In genomic region chr19:4149764-4150461, GRCm38 (mm10) we compare ENCODE assay signal across 8 mouse cellular contexts. TPM values are rescaled to one million over a fixed set of nuclear protein-coding genes. Genes with fewer than 3 reads are reported as not detected.
A peak's percentile ranks its signal among the peaks of the same experiment; 100 is the strongest.
DNase-seq lines count a peak whose midpoint lies in the region; ATAC-seq and TF ChIP-seq lines count a peak whose summit lies in the region.

No protein-coding gene starts in this region.

- TF ChIP-seq CTCF in forebrain, postnatal 0 days (IDR thresholded peaks at IDR 0.05; ENCODE audit: low read depth): no peak
- TF ChIP-seq CTCF in liver, adult 2 months (IDR thresholded peaks at IDR 0.05; ENCODE audit: low read depth, low read length): no peak

- H3K4me1 ChIP-seq in forebrain, embryonic 12.5 days: peaks cover 25% of the 10 kb centered on the region
- H3K4me1 ChIP-seq in forebrain, postnatal 0 days (ENCODE audit: insufficient read depth): peaks cover 8% of the 10 kb centered on the region; the same call in 1 of the 2 replicates
- peaks cover 18% of the 10 kb centered on the region for H3K4me1 ChIP-seq in liver, adult 2 months (ENCODE audit: control insufficient read depth, insufficient read depth, low read length)
- peaks cover 30% of the 10 kb centered on the region for H3K4me1 ChIP-seq in hindbrain, embryonic 13.5 days (replicated peaks)

- no peak overlapping the region for H3K27ac ChIP-seq in forebrain, embryonic 12.5 days
- no peak overlapping the region for H3K27ac ChIP-seq in forebrain, postnatal 0 days (ENCODE audit: low read depth, low read length)
- no peak overlapping the region for H3K27ac ChIP-seq in liver, adult 2 months (replicated peaks; ENCODE audit: insufficient read depth, low read depth, low read length)
- no peak overlapping the region for H3K27ac ChIP-seq in hindbrain, embryonic 13.5 days
- peak overlapping the region; percentile 83; the same call in 1 of the 2 replicates for H3K27ac ChIP-seq in macrophage

- H3K36me3 ChIP-seq in forebrain, embryonic 12.5 days (replicated peaks): peaks cover 35% of the 10 kb centered on the region
- peaks cover 16% of the 10 kb centered on the region; the same call in 1 of the 2 replicates for H3K36me3 ChIP-seq in forebrain, postnatal 0 days (ENCODE audit: insufficient read depth)
- H3K36me3 ChIP-seq in liver, adult 2 months (ENCODE audit: control insufficient read depth, insufficient read depth, low read length): 0 out of 2 replicates have a peak, but pooled peaks cover 2% of the 10 kb centered on the region
- H3K36me3 ChIP-seq in hindbrain, embryonic 13.5 days: peaks cover 37% of the 10 kb centered on the region
- peaks cover 41% of the 10 kb centered on the region for H3K36me3 ChIP-seq in macrophage (ENCODE audit: inconsistent target)

- no peak overlapping the region for H3K4me3 ChIP-seq in forebrain, embryonic 12.5 days (replicated peaks)
- no peak overlapping the region for H3K4me3 ChIP-seq in forebrain, postnatal 0 days (ENCODE audit: low read depth, low read length)
- peak overlapping the region; percentile 88; the same call in 1 of the 2 replicates for H3K4me3 ChIP-seq in liver, adult 2 months (ENCODE audit: insufficient read depth, low read depth, low read length)
- peak overlapping the region; percentile 85 for H3K4me3 ChIP-seq in hindbrain, embryonic 13.5 days
- H3K4me3 ChIP-seq in macrophage (ENCODE audit: inconsistent target): peak overlapping the region; percentile 99

- peak overlapping the region; percentile 77; the same call in 1 of the 2 replicates for H3K4me2 ChIP-seq in forebrain, embryonic 12.5 days
- no peak overlapping the region for H3K4me2 ChIP-seq in forebrain, postnatal 0 days (ENCODE audit: low read depth)
- H3K4me2 ChIP-seq in hindbrain, embryonic 13.5 days: peak overlapping the region; percentile 93

- no peak for TF ChIP-seq POLR2A in liver, adult 2 months (IDR thresholded peaks at IDR 0.05; ENCODE audit: extremely low read depth, insufficient read depth, low read length)

- 94% methylated on average over 17 of the region's 17 CpGs for WGBS in forebrain, embryonic 12.5 days
- WGBS in forebrain, postnatal 0 days: 95% methylated on average over 17 of the region's 17 CpGs
- 92% methylated on average over 17 of the region's 17 CpGs for WGBS in liver, adult 2 months
- WGBS in hindbrain, embryonic 13.5 days: 93% methylated on average over 17 of the region's 17 CpGs
- 97% methylated on average over 16 of the region's 17 CpGs for whole genome bisulfite sequencing in macrophage (ENCODE audit: missing documents)

- peaks cover 15% of the 10 kb centered on the region; the same call in 1 of the 2 replicates for H3K79me2 ChIP-seq in liver, adult 2 months (ENCODE audit: control insufficient read depth, insufficient read depth, low read length)
- H3K79me2 ChIP-seq in macrophage (ENCODE audit: inconsistent target): peaks cover 26% of the 10 kb centered on the region

- H3K27me3 ChIP-seq in forebrain, embryonic 12.5 days: no peaks in the 10 kb centered on the region
- no peaks in the 10 kb centered on the region for H3K27me3 ChIP-seq in forebrain, postnatal 0 days (ENCODE audit: insufficient read depth, low read length)
- no peaks in the 10 kb centered on the region for H3K27me3 ChIP-seq in liver, adult 2 months (ENCODE audit: control insufficient read depth, insufficient read depth, low read length)
- H3K27me3 ChIP-seq in hindbrain, embryonic 13.5 days: no peaks in the 10 kb centered on the region

- no peak for ATAC-seq in forebrain, embryonic 12.5 days (ENCODE audit: low FRiP score)
- no peak for ATAC-seq in forebrain, postnatal 0 days
- no peak for ATAC-seq in hindbrain, embryonic 13.5 days (ENCODE audit: low FRiP score)

- DNase-seq in forebrain, postnatal 0 days: no peak
- DNase-seq in liver, adult 2 months (ENCODE audit: extremely low read depth, low read depth, low spot score): no peak
- DNase-seq in liver: no peak
- no peak for DNase-seq in cerebellum, adult 9-10 months
- DNase-seq in thymus, postnatal 10 days (ENCODE audit: low spot score in 2 of 2): no peak

- H3K9me3 ChIP-seq in forebrain, embryonic 12.5 days: no peaks in the 10 kb centered on the region
- no peaks in the 10 kb centered on the region for H3K9me3 ChIP-seq in forebrain, postnatal 0 days (ENCODE audit: low read length)
- no peaks in the 10 kb centered on the region for H3K9me3 ChIP-seq in hindbrain, embryonic 13.5 days

- H3K9ac ChIP-seq in forebrain, embryonic 12.5 days: 0 out of 2 replicates have a peak overlapping the region, but pooled peaks have one; percentile 92
- no peak overlapping the region for H3K9ac ChIP-seq in forebrain, postnatal 0 days
- 0 out of 2 replicates have a peak overlapping the region, but pooled peaks have one; percentile 86 for H3K9ac ChIP-seq in liver, adult 2 months (ENCODE audit: low read depth, low read length)
- H3K9ac ChIP-seq in hindbrain, embryonic 13.5 days: peak overlapping the region; percentile 94

RNA-seq across cellular contexts. Expression of gene Coro1b, which starts 1.5 kb away (rescaled TPM):
- polyA plus RNA-seq in forebrain, embryonic 12.5 days (2016; fragmentation: Nextera tagmentation; extraction: Ambion mirVana): 125 and 135 TPM in 2 replicates
- total RNA-seq in forebrain, postnatal 0 days (2014; rRNA removed): 128 and 182 TPM in 2 replicates
- 106 and 112 TPM in 2 replicates for polyA plus RNA-seq in forebrain, postnatal 0 days (2015; fragmentation: Nextera tagmentation; extraction: Ambion mirVana)
- total RNA-seq in liver, adult 2 months (2014; rRNA removed): 66.1 and 72.6 TPM in 2 replicates
- 109 and 114 TPM in 2 replicates for polyA plus RNA-seq in liver, adult 2 months (2012; rRNA removed)
- polyA plus RNA-seq in hindbrain, embryonic 13.5 days (2015; fragmentation: Nextera tagmentation; extraction: Ambion mirVana): 128 and 130 TPM in 2 replicates
- total RNA-seq in macrophage (2018; cell fraction: chromatin; rRNA removed): 100 to 1,000 TPM; 114 to 682 (median 437) TPM
- 100 to 1,000 TPM; 201 to 317 (median 267) TPM for total RNA-seq in macrophage (2018; cell fraction: cytosol; rRNA removed)
- 100 to 1,000 TPM; 129 to 367 (median 245) TPM for total RNA-seq in macrophage (2018; cell fraction: nucleus; rRNA removed)
- 252 to 368 TPM (median 357 TPM) in 3 replicates for polyA plus RNA-seq in macrophage (2018)

RNA-seq across cellular contexts. Expression of gene Ptprcap, which starts 3.5 kb away (rescaled TPM):
- 0.51 and 0.74 TPM in 2 replicates for polyA plus RNA-seq in forebrain, embryonic 12.5 days (2016; fragmentation: Nextera tagmentation; extraction: Ambion mirVana)
- total RNA-seq in forebrain, postnatal 0 days (2014; rRNA removed): 0.77 and 1.2 TPM in 2 replicates
- polyA plus RNA-seq in forebrain, postnatal 0 days (2015; fragmentation: Nextera tagmentation; extraction: Ambion mirVana): 0.48 and 0.59 TPM in 2 replicates
- 1.7 and 4.1 TPM in 2 replicates for total RNA-seq in liver, adult 2 months (2014; rRNA removed)
- polyA plus RNA-seq in liver, adult 2 months (2012; rRNA removed): 6.9 and 8.2 TPM in 2 replicates
- polyA plus RNA-seq in hindbrain, embryonic 13.5 days (2015; fragmentation: Nextera tagmentation; extraction: Ambion mirVana): 0.47 and 0.66 TPM in 2 replicates
- total RNA-seq in macrophage (2018; cell fraction: chromatin; rRNA removed): 10 to 100 TPM in 4 of 26 experiments, 1 to 10 TPM in 21, not detected in 1; 1.6 to 14.3 (median 6.8) TPM
- total RNA-seq in macrophage (2018; cell fraction: cytosol; rRNA removed): 10 to 100 TPM in 1 of 26 experiments, 1 to 10 TPM in 25; 1.7 to 15.8 (median 4.2) TPM
- total RNA-seq in macrophage (2018; cell fraction: nucleus; rRNA removed): 1 to 10 TPM in 23 of 26 experiments, not detected in 3; 1.2 to 8.8 (median 3.4) TPM
- polyA plus RNA-seq in macrophage (2018): 0.28 to 0.53 TPM (median 0.41 TPM) in 3 replicates

RNA-seq across cellular contexts. Expression of gene Cabp4, which starts 6.1 kb away (rescaled TPM):
- 0.09 TPM in 2 replicates for polyA plus RNA-seq in forebrain, embryonic 12.5 days (2016; fragmentation: Nextera tagmentation; extraction: Ambion mirVana)
- total RNA-seq in forebrain, postnatal 0 days (2014; rRNA removed): not detected in 2 replicates
- 0.06 and 0.08 TPM in 2 replicates for polyA plus RNA-seq in forebrain, postnatal 0 days (2015; fragmentation: Nextera tagmentation; extraction: Ambion mirVana)
- total RNA-seq in liver, adult 2 months (2014; rRNA removed): 0.37 TPM in 1 of 2 replicates, not detected in the other
- not detected in 2 replicates for polyA plus RNA-seq in liver, adult 2 months (2012; rRNA removed)
- polyA plus RNA-seq in hindbrain, embryonic 13.5 days (2015; fragmentation: Nextera tagmentation; extraction: Ambion mirVana): 0.29 and 0.30 TPM in 2 replicates
- total RNA-seq in macrophage (2018; cell fraction: chromatin; rRNA removed): under 1 TPM in 1 of 26 experiments, not detected in 25; 0.67 TPM
- total RNA-seq in macrophage (2018; cell fraction: cytosol; rRNA removed): under 1 TPM in 9 of 26 experiments, not detected in 17; 0.07 to 0.19 (median 0.14) TPM
- total RNA-seq in macrophage (2018; cell fraction: nucleus; rRNA removed): 1 to 10 TPM in 2 of 26 experiments, under 1 TPM in 8, not detected in 16; 0.22 to 1.3 (median 0.45) TPM
- polyA plus RNA-seq in macrophage (2018): not detected in 3 replicates

RNA-seq across cellular contexts. Expression of gene Gpr152, which starts 10.3 kb away (rescaled TPM):
- polyA plus RNA-seq in forebrain, embryonic 12.5 days (2016; fragmentation: Nextera tagmentation; extraction: Ambion mirVana): not detected in 2 replicates
- 0.19 and 0.23 TPM in 2 replicates for total RNA-seq in forebrain, postnatal 0 days (2014; rRNA removed)
- not detected in 2 replicates for polyA plus RNA-seq in forebrain, postnatal 0 days (2015; fragmentation: Nextera tagmentation; extraction: Ambion mirVana)
- not detected in 2 replicates for total RNA-seq in liver, adult 2 months (2014; rRNA removed)
- 0.02 TPM in 2 replicates for polyA plus RNA-seq in liver, adult 2 months (2012; rRNA removed)
- not detected in 2 replicates for polyA plus RNA-seq in hindbrain, embryonic 13.5 days (2015; fragmentation: Nextera tagmentation; extraction: Ambion mirVana)
- total RNA-seq in macrophage (2018; cell fraction: chromatin; rRNA removed): under 1 TPM in 7 of 26 experiments, not detected in 19; 0.16 to 0.40 (median 0.21) TPM
- not detected for total RNA-seq in macrophage (2018; cell fraction: cytosol; rRNA removed)
- total RNA-seq in macrophage (2018; cell fraction: nucleus; rRNA removed): under 1 TPM in 2 of 26 experiments, not detected in 24; 0.20 to 0.21 TPM
- polyA plus RNA-seq in macrophage (2018): not detected in 3 replicates

RNA-seq across cellular contexts. Expression of gene Rps6kb2, which starts 13.2 kb away (rescaled TPM):
- 59.5 and 62.5 TPM in 2 replicates for polyA plus RNA-seq in forebrain, embryonic 12.5 days (2016; fragmentation: Nextera tagmentation; extraction: Ambion mirVana)
- total RNA-seq in forebrain, postnatal 0 days (2014; rRNA removed): 23.5 and 33.5 TPM in 2 replicates
- polyA plus RNA-seq in forebrain, postnatal 0 days (2015; fragmentation: Nextera tagmentation; extraction: Ambion mirVana): 51.9 and 55.5 TPM in 2 replicates
- total RNA-seq in liver, adult 2 months (2014; rRNA removed): 7.2 and 7.4 TPM in 2 replicates
- 28.3 and 31.6 TPM in 2 replicates for polyA plus RNA-seq in liver, adult 2 months (2012; rRNA removed)
- polyA plus RNA-seq in hindbrain, embryonic 13.5 days (2015; fragmentation: Nextera tagmentation; extraction: Ambion mirVana): 61.6 and 64.3 TPM in 2 replicates
- total RNA-seq in macrophage (2018; cell fraction: chromatin; rRNA removed): 100 to 1,000 TPM in 1 of 26 experiments, 10 to 100 TPM in 25; 26.9 to 105 (median 65.9) TPM
- total RNA-seq in macrophage (2018; cell fraction: cytosol; rRNA removed): 10 to 100 TPM; 16.9 to 28.7 (median 23.1) TPM
- total RNA-seq in macrophage (2018; cell fraction: nucleus; rRNA removed): 10 to 100 TPM; 23.8 to 76.7 (median 43.6) TPM
- polyA plus RNA-seq in macrophage (2018): 13.6 to 29.6 TPM (median 18.4 TPM) in 3 replicates

Comparison
In these comparisons a context has a peak if more than half of its experiments do, and no peak if none do; other contexts are left out.
1. H3K4me3 ChIP-seq: peak in liver, adult 2 months (single experiment), hindbrain, embryonic 13.5 days (single experiment) and macrophage (single experiment); none in forebrain, embryonic 12.5 days (single experiment) and forebrain, postnatal 0 days (single experiment).